Mouse (Mus musculus): ENCODE measurements around the gene Mavs.

Mavs gene

GRCm38 (mm10) chr2:131233307-131234126, at the start of gene Mavs:
TSS of gene Mavs (plus strand) at chr2:131234063.
- peak; percentile 85 for DNase-seq (ENCODE audit: low read depth, low spot score)

GRCm38 (mm10) chr2:131186343-131186742, 47.5 kb upstream of the Mavs start:
- DNase-seq (ENCODE audit: low read depth, low spot score), result no peak

GRCm38 (mm10) chr2:131186771-131187601, 46.9 kb upstream of the Mavs start, which contains the start of the genes Cdc25b and Spef1:
TSS of gene Cdc25b (plus strand) at chr2:131186949.
TSS of gene Spef1 (minus strand) at chr2:131187282.
- no peak for DNase-seq (ENCODE audit: low read depth, low spot score)

GRCm38 (mm10) chr2:131187602-131187922, 46.3 kb upstream of the Mavs start:
- DNase-seq (ENCODE audit: low read depth, low spot score), result no peak

- no peak for DNase-seq (ENCODE audit: low read depth, low spot score)
Measured at GRCm38 (mm10) chr2:131188311-131188710, 45.6 kb upstream of the Mavs start.

GRCm38 (mm10) chr2:131189521-131190309, 44.1 kb upstream of the Mavs start:
- no peak for DNase-seq (ENCODE audit: low read depth, low spot score)

- no peak for DNase-seq (ENCODE audit: low read depth, low spot score)
Measured at GRCm38 (mm10) chr2:131190344-131191004, 43.4 kb upstream of the Mavs start.

GRCm38 (mm10) chr2:131191005-131191390, 42.9 kb upstream of the Mavs start:
- no peak for DNase-seq (ENCODE audit: low read depth, low spot score)

- no peak for DNase-seq (ENCODE audit: low read depth, low spot score)
Measured at GRCm38 (mm10) chr2:131196606-131197316, 37.1 kb upstream of the Mavs start.

- DNase-seq (ENCODE audit: low read depth, low spot score), result no peak
Measured at GRCm38 (mm10) chr2:131200710-131201109, 33.2 kb upstream of the Mavs start.

GRCm38 (mm10) chr2:131201262-131201661, 32.6 kb upstream of the Mavs start:
- no peak for DNase-seq (ENCODE audit: low read depth, low spot score)

GRCm38 (mm10) chr2:131203816-131204409, 29.9 kb upstream of the Mavs start:
- DNase-seq (ENCODE audit: low read depth, low spot score), result no peak

- DNase-seq (ENCODE audit: low read depth, low spot score), result no peak
Measured at GRCm38 (mm10) chr2:131204410-131204981, 29.4 kb upstream of the Mavs start.

GRCm38 (mm10) chr2:131205521-131206182, 28.2 kb upstream of the Mavs start:
- no peak for DNase-seq (ENCODE audit: low read depth, low spot score)

- no peak for DNase-seq (ENCODE audit: low read depth, low spot score)
Measured at GRCm38 (mm10) chr2:131206778-131207177, 27.1 kb upstream of the Mavs start, which contains the start of gene Ap5s1. TSS of gene Ap5s1 (plus strand) at chr2:131207078.

GRCm38 (mm10) chr2:131208356-131208755, 25.5 kb upstream of the Mavs start:
- no peak for DNase-seq (ENCODE audit: low read depth, low spot score)

- DNase-seq (ENCODE audit: low read depth, low spot score), result no peak
Measured at GRCm38 (mm10) chr2:131209125-131209795, 24.6 kb upstream of the Mavs start.

- peak; percentile 86 for DNase-seq (ENCODE audit: low read depth, low spot score)
Measured at GRCm38 (mm10) chr2:131209969-131210792, 23.7 kb upstream of the Mavs start.

Measured in retina, adult 2 months (tissue).